Mouse (Mus musculus): ENCODE measurements around the gene Plcb1.
"Not testable (repeated sequence)": the region's sequence is repeated elsewhere in the genome, so short reads cannot be mapped to it uniquely, and the experiment has no call there.

Gene Plcb1

DNA sequence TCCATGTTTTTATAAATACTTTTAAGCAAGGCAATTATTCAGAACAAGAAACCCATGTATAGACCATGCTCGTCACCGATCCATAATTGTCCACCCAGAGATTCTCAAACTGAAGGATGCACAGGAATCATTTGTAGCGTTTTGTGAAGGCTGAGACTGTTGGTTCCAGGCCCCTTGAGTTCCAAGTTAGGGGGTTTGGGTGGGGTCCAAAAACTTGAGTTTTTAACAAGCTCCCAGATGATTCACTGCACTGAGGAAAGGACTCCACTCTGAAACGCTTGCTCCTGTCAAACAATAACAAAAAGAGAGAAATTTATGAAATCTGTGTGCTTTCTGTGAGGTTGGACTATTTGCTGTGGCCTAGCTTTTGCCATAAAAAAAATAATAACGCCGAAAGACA lies 186.5 kb downstream of the Plcb1 start:
- in situ Hi-C loops (cut with MboI, MseI) = no loop called here

DNA sequence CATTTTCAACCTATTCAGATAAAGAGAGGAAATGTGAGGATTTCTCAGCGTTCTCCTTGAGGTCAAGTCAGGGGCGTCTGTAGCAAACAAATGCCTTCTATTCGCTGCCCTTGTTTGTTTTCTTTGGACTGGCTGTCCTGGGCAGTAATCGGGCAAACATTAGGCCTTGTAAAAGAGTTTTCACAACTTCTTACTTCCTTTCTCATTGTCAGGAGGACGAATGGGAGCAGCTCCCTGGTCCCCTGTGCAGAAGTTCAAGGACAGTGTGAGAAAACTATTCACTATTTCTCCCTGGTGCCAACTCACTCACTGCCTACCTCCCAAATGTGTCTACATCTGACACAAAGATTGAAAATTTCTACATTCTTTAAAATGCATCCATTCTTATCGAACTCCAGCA lies 188.8 kb downstream of the Plcb1 start:
- in situ Hi-C loops (cut with MboI, MseI) = no loop called here

DNA sequence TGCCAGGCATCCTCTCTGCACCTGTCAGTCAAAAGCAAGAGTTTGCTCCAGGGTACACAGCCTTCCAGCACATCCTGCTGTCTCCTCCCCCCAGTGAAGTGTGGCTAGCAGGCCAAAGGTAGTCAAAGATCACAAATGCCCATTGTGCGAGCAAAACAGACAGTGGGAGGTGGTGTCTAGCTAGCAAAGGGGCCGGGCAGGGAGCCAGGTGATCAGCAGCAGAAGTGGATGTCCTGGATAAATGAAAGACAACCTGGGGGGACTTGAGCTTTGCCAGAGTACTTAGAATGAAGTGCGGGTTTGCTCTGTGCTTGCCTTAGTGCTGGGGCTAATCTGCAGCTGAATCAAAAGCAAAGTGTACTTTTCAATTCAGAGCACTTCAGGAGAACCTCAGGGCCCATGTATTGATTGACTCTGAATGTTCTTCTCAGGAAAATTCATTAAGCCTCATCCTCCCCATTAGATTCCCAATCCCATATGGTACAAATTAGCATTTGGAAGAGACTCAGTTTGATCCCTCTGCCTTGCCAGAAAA lies 191.0 kb downstream of the Plcb1 start:
- in situ Hi-C loops (cut with MboI, MseI) = no loop called here

DNA sequence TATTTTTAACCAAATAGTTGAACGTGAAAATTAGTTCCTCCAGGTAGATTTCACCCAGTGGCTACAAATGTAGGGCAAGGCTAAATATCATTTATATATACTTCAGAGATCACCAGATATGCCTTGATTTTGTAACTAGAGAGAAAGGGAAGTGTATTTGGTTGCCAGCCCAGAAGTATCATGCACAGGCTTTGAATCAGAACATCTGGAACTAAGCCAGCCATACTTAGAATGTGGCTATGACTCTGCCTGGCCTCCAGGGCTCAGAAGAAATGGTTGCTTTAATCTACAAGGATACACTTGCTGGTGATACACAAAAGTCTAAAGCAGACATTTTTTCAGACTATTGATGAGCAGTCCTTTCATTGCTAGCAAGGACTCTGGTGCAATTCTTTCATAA lies 191.8 kb downstream of the Plcb1 start:
- in situ Hi-C loops (cut with MboI, MseI) = no loop called here

DNA sequence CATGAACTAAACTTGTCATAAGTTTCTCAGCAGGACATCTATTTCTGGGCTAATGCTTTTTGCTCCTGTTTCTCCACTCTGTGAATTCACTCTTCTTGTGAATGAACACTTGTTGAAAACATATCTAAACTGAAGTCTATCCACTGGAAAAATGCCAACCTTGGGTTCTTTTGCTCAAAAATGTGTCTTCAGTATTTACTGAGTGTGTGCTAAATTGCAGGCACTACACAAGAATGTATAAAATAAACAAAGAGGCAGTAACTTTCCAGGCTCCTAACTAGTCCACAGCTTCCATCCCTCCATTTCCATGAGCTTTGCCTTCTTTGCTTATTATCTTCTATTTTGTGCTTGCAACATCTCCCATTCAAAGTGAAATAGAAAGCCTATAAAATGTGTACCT lies 195.5 kb downstream of the Plcb1 start:
- in situ Hi-C loops (cut with MboI, MseI) = no loop called here

DNA sequence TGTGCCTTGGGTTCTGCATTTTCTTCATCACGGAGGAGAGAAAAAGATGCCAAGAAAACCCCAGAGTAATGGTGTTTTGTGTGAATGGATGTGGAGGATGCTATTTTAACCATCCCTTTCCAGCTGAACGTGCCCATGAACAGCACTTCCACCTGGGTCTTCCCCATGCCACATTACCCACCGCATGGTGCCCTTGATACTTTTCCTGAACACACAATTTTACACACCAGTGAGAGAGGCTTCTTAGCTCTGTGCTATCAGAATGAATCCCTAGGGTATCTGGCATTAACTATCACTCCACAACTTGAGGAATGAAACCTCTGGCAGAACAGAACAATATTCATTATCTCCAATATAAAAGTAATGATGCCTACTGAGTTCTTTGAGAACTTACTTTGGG lies 199.0 kb downstream of the Plcb1 start:
- in situ Hi-C loops (cut with MboI, MseI) = no loop called here

DNA sequence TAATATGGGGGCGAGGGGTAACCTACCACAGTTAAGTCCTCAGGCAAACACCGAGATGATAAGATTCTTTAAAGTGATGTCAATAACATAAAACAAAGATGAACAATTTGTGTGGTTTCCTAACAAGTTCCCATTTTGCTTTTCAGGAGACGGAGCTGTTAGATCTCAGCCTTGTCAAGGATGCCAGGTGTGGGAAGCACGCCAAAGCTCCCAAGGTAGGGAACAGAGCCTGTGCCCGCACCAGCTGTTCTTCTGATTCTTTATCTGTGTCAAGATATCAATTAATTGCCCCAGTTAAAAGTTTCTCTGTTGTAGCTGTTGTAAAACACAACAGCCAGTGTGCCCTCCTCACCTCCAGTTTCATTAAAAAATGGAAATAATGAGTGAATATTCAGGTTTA lies 202.1 kb downstream of the Plcb1 start:
- in situ Hi-C loops (cut with MboI, MseI) = no loop called here

DNA sequence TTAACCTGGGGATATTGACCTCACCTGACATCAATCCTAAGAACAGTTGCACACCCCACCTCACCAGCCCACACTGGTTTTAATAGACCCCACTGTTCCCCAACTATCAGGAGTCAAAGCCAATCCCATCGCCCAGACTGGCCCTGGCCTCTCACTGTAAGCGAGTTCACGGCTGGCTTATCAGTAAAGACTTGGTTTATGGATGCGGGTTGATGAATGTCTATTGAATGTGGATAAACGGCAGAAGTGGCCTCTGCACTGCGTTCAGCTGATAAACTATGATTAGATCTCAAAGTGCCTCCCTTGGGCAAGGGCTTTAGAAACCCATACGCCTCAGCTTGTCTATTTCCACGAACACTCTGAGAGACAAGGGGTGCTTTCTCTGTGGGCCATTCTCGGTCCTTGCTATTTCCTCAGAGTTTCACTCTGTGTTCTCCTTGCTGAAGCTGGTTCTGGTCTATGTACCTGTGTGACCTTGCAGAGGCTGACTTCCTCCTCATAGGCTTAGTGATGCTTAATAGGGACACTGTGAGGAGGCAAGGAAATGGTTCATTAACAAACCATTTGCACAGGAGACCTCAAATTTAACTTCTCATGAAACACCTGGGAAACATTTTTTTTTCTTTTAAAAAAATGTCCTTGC lies 203.9 kb downstream of the Plcb1 start:
- in situ Hi-C loops (cut with MboI, MseI) = no loop called here

DNA sequence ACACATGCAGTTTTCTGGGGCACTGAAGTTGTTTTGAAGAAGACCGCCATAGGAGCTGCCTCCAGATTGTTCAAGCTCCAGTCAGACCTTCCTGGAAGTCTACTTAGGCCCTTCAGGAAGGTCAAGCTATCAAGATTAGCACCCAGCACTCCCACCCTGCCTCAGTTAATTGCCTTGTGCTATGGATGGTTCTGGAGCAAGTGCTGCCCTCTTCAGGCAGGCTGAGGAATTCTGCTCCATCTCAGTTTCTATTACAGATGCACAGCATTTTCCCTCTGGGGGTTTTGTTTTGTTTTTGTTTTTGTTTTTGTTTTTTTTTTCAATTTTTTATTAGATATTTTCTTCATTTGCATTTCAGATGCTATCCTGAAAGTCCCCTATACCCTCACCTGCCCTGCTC lies 221.3 kb downstream of the Plcb1 start:
- in situ Hi-C loops (cut with MboI, MseI) = no loop called here

DNA sequence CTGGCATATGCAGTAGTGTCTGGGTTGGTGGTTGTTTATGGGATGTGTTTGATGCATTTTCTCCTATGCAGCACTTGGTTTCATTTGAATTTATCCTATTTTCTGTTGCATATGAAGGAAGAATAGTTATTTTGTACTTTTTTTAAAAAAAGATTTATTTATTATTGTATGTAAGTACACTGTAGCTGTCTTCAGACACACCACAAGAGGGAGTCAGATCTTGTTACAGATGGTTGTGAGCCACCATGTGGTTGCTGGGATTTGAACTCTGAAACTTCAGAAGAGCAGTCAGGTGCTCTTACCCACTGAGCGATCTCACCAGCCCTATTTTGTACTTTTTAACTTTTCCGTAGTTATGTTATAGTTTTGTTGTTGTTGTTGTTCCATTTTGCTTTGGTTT lies 222.0 kb downstream of the Plcb1 start:
- in situ Hi-C loops (cut with MboI, MseI) = not testable (repeated sequence)

DNA sequence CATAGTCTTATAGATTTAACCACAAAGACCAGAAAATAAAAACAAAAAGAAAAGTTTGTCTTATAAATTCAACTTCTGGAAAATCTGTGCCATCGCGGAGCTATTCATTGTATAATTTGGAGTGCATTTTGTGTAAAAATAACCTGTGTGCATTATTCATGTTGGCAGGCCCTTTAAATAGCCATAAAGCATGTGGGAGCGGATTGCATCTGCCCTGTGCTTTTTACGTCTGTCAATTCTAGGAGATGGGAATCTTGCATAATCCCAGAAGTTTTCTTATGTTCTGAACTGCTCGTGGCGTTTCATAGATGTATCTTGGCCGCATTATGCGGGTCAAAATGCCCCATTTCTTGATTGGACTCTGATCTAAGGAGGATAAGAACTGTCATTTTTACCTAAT lies 224.5 kb downstream of the Plcb1 start:
- in situ Hi-C loops (cut with MboI, MseI) = no loop called here

DNA sequence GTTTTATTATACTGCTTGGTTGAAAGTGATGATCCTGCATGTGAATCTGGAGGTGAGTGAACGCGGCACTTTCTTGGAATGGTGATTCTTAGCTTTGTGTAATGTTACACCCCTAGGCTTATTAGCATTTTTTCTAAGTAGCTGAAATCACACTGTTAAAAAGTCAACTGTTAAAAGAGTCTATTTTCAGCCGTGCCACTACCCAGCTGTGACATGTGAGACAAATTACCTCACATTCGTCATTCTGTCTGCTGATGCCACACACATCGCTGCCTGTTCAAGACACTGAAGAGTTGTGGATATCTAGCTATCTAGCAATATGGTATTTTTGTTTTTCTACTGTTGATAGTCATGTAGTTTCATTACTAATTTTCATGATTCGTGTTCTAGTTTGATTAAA lies 229.6 kb downstream of the Plcb1 start:
- in situ Hi-C loops (cut with MboI, MseI) = no loop called here

DNA sequence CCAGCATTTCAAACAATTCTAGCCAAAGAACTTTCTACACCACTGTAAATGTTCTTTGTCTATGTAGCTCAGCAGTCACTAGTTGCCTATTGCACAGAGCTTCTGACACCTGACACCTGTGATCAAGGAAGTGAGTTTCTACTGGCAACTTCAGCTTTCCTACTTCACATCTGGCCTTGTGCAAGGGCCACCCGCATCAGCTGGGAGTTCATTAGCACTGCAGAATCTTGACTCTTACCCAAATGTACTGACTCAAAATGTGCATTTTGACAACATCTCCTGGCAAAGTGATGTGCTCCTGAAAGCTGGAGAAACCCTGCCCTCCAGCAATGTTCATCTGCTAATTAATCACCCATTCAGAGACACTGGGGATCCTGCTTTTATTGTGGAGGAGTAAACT lies 232.4 kb downstream of the Plcb1 start:
- in situ Hi-C loops (cut with MboI, MseI) = no loop called here

DNA sequence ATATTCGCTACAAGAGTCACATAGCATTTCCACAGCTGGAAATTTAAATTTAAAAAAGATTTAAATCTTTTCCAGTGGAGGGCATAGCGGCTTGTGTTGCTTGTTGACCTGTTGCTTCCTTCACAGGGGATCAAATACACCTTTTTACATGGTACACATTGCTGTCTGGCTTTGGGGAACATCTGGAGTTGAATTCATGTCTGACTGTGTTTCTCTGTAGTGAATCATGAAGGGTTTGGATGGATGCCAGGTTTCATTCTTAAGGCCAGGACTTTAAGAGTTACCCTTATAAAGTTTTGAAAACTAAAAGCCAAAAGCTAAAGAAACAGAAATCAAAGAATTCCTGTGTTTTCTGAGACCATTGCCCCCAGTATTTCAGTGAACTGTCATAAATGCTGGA lies 232.8 kb downstream of the Plcb1 start:
- in situ Hi-C loops (cut with MboI, MseI) = no loop called here

DNA sequence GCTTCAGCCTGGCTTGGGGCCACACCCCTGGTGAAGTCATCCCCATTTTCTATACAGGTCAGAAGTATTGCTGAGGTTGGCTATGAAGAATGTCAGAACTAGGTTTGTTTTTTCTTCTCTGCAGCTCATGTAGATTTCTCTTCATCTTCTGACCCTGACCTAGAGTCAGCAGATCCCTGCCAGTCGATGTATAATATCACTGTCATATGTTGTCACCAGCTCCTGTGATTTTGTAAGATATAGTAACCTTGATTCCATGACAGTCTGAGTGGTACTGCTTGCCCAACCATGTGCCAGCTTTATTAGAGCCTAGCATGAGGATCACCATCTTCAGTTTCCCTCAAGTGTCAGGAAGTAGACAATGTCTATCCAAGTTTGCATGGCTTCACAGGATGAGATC lies 233.7 kb downstream of the Plcb1 start:
- in situ Hi-C loops (cut with MboI, MseI) = no loop called here

DNA sequence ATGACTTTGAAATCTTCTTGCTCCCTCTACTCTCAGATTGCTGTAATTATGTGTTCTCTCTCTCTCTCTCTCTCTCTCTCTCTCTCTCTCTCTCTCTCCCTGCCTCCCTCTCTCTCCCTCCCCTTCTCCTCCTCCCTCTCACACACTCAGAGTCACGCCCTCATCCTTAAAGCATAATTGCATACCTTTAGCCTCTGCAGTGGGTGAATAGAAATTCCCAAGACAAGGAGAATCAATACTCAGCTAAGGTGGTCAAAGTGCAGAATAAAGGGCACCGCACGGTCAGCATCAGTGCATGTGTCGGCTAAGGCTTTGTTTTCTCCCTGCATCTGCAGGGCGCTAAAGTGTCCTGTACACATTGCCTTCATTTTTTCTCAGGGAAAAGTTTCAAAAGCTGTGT lies 243.4 kb downstream of the Plcb1 start:
- in situ Hi-C loops (cut with MboI, MseI) = no loop called here

DNA sequence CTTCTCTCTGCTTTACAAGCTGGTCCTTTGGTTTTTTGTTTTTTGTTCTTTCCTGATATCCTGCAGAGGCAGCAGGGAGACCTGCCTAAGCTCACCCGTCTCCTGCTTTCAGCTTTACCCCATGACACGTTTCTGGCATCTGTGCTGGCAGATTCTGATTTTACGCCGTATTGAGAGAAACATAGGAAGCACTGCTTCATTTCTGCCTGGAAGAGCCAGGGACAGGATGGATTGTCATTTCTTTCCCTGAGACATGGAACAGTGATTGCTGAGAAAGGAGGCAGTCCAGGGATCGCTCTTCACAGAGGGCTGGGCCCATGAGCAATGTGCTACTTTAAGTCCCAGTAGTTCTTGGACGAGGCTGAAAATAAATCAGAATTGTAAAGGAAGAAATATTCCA lies 243.8 kb downstream of the Plcb1 start:
- in situ Hi-C loops (cut with MboI, MseI) = no loop called here

DNA sequence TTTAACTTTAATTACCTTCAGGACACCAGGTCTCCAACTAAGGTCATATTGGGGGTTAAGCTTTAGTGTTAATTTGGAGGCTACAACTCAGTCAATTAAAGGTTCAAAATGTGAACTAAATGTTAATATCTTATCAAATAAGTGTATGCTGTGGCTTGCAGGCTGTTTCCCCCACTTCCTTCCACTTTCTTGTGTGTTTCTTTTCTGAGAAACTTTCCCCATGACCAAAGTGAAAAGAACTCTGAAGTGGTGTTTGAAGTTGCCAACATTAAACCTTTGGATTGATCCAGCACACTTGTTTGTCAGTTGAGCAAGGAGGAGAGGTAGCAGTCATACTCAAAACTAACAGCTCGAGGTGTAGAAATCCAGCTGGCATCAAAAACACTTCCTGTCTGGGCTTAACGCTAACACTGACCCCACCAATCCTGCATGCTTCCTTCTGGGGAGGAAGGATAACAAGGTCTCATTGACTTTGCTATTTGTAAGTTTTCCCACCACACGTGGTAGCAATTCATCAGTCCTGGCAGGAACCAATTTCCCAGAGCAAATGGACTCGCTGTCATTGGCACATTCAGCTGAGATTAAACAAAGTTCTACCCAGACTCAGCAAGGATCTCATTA lies 249.9 kb downstream of the Plcb1 start:
- in situ Hi-C loops (cut with MboI, MseI) = no loop called here

DNA sequence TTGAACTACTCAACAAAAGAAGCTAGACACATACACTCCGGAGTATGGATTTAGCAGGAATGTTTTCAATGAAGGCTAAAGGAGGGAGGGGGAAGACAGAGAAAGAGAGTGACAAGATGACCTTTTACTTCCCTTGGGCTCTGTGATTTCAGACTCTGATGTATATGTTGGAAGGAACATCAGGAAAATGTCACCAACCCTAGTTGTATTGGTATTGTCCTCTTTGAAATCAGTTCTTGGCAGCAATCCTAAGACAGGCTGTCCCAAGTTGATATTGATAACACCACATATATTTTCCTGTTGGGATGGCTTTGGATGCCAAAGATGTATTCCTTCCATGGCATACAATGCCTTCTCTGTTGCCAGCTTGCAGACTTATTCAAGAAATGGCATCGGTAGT lies 262.9 kb downstream of the Plcb1 start:
- in situ Hi-C loops (cut with MboI, MseI) = no loop called here

DNA sequence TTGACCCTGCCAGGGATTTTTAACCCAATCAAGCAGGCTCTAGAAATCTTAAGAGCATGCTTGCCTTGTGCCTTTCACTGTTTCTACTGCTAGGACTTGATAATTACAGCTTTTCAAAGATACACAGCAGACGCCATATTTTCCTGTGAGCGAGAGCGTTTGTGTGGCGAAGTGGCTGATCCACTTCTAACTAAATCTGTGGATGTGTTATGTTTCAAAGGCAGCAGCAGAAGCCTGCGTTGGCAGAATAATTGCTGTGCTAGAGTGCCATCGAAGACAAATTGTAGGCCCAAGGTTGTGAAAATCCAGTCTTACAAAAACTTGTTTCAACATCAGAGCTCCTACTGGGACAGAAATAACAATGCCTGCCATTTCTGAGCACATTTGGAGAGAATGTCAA lies 263.4 kb downstream of the Plcb1 start:
- in situ Hi-C loops (cut with MboI, MseI) = no loop called here

DNA sequence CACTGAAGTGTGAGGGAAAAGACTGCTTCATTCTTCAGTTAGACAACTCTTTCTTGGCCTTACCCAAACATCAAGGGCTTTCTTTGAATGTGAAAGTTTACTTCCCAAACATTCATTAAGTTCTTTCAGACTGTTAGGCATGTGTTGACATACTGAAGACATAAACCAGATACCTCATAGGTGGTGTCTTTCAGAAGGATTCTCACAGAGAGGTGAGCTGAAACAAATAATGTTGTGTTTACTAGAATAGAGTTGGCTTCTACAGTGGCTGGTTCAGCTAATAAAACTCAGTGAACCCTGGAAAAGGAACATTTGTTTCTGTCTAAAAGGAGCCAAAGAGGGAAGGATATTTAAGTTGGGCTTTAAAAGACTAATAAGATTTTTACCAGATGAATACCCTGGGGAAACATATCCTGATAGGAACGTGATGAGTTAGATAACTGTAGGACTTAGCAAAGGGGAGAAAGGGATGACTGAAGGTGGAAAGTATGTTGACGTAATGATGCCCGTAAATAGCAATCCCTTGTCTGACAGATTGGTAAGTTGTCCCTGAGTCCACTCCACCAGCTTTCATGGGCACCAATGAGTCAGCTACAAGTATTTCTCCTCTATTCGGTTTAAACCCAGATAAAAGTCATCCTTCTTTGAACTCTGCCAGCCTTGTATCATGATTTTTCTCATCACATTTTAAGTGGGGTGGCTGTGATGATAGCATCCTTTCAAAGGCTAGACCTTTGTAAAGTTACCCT lies 265.8 kb downstream of the Plcb1 start:
- in situ Hi-C loops (cut with MboI, MseI) = no loop called here

DNA sequence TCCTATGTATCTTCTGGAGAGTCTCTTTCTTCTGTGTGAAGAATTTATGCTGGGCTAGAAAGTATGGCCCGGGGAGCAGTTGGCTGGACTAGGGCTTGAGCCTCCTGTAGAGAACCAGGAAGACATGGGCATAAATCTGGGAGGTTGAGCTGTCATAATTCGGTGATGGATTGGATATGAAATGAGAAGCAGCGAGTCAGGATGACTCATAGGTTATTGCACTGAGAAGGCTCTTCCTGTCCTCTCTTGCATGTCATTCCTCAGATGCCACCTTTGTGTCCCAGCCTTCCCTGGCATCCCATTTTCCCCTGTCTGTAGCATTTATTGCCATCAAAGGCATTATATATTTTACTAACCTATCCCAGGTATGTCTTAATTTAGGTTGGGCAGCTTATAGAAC lies 267.5 kb downstream of the Plcb1 start:
- in situ Hi-C loops (cut with MboI, MseI) = no loop called here

DNA sequence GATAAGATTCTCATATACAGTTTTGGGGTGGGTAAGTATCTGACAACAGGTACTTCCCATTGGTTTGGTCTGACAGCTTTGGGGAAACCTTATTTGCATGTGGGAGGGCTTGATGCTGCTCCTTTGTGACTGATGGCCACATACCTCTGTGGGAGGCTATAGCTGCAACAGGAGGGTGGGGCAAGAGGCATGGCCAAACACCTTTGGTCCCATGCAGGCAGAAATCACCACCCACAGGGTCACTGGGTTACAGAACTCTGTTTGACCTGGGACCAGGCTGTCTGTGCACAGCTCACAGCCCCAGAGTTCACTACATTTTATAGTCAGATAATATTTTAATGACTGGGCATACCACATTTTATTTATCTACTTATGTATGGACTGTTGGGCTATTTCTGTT lies 281.6 kb downstream of the Plcb1 start:
- in situ Hi-C loops (cut with MboI, MseI) = no loop called here
